ENCODE assay signal across 8 mouse cellular contexts in the genomic region with DNA sequence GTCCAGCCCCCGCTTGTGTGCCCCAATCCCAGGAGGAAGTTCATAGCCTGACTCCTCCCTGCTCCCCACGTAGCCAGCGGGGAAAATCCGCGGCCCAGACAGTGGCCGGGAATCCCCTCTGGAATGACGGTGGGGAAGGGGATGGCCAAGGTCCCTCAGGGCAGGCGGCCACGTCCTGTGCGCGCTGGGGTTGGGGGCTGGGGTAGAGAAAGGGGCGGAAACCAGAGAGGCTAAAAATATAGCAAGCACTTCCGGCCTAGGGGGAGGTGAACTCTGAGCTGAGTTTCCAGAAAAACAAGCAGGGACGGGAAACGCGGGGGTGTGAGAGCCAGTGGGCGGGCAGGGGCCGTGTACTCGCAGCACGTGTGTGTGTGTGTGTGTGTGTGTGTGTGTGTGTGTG. TPM values are rescaled to one million over a fixed set of nuclear protein-coding genes. Genes with fewer than 3 reads are reported as not detected.
DNase-seq lines count a peak whose midpoint lies in the region; ATAC-seq and TF ChIP-seq lines count a peak whose summit lies in the region.

No protein-coding gene starts in this region.

- peak; percentile 19 for ATAC-seq in activated CD4-positive, CD25-positive, alpha-beta regulatory T cell, adult 4 months
- no peak for ATAC-seq in megakaryocyte-erythroid progenitor cell, adult 5-6 weeks (replicated peaks; ENCODE audit: low FRiP score, low TSS enrichment, poor library complexity, severe bottlenecking)

- no peaks in the 10 kb centered on the region for H3K9me3 ChIP-seq in megakaryocyte, embryonic 14.5 days

- peak overlapping the region; percentile 62 for H3ac ChIP-seq in C2C12 (ENCODE audit: control insufficient read depth, insufficient read length, low read depth)

- peak; percentile 80 for DNase-seq in fibroblast of lung, adult 2 months (ENCODE audit: low read depth)
- peak; percentile 93 for DNase-seq in heart, postnatal 10 days
- DNase-seq in kidney, postnatal 36 days, result peak; percentile 91 to 95
- peak; percentile 21 for DNase-seq in right cerebral cortex, postnatal 25 days

- H3K4me1 ChIP-seq in megakaryocyte, embryonic 14.5 days, result peaks cover 84% of the 10 kb centered on the region

- H3K27me3 ChIP-seq in C2C12 (ENCODE audit: control insufficient read depth, insufficient read depth, insufficient read length), result no peaks in the 10 kb centered on the region
- no peaks in the 10 kb centered on the region for H3K27me3 ChIP-seq in megakaryocyte, embryonic 14.5 days (replicated peaks)

- peak overlapping the region; percentile 29 for H3K4me3 ChIP-seq in C2C12 (ENCODE audit: insufficient read depth, poor library complexity, severe bottlenecking)
- H3K4me3 ChIP-seq in megakaryocyte, embryonic 14.5 days (replicated peaks), result peak overlapping the region; percentile 93

- no peak for TF ChIP-seq CTCF in C2C12 (IDR thresholded peaks at IDR 0.05; ENCODE audit: control insufficient read depth, insufficient read depth, insufficient read length)

- intact Hi-C loops in heart, postnatal 10 days (cut with DNase I), result no loop called here

- peaks cover 7% of the 10 kb centered on the region for H3K36me3 ChIP-seq in C2C12 (ENCODE audit: control insufficient read depth, insufficient read depth)
- peaks cover 40% of the 10 kb centered on the region for H3K36me3 ChIP-seq in megakaryocyte, embryonic 14.5 days (replicated peaks; ENCODE audit: low read length)

- peaks cover 21% of the 10 kb centered on the region for H3K79me2 ChIP-seq in C2C12 (ENCODE audit: control insufficient read depth, insufficient read depth)

- peaks cover 19% of the 10 kb centered on the region for H3K79me3 ChIP-seq in C2C12 (ENCODE audit: low read depth)

TF ChIP-seq in C2C12, 6 proteins besides CTCF, POLR2A, EP300 and RAD21:
- TF ChIP-seq FOSL1 (IDR thresholded peaks at IDR 0.05; ENCODE audit: insufficient read depth, low read length, poor library complexity, severe bottlenecking), result no peak
TF ChIP-seq in C2C12: peak in this region for 0.

RNA-seq across cellular contexts. Expression of gene Zfp36, which starts 1.9 kb away (rescaled TPM):
- 11.2 TPM for polyA plus RNA-seq in C2C12 (2012; fragmentation: generic; extraction: Trizol)
- 100 to 1,000 TPM; 107 to 125 TPM for polyA plus RNA-seq in activated CD4-positive, CD25-positive, alpha-beta regulatory T cell, adult 4 months (2017; shearing (Covaris generic))
- total RNA-seq in heart, postnatal 10 days (2021), result 10 to 100 TPM; 12.7 to 15.8 TPM
- polyA plus RNA-seq in megakaryocyte, embryonic 14.5 days (2012; ENCODE audit: insufficient read depth, low replicate concordance), result 159 and 225 TPM in 2 replicates
- 13.4 and 15.3 TPM in 2 replicates for total RNA-seq in megakaryocyte-erythroid progenitor cell, adult 5-6 weeks (2014; fragmentation: Nextera tagmentation)
- total RNA-seq in megakaryocyte-erythroid progenitor cell, adult 5-6 weeks (2017), result 26.9 and 33.7 TPM in 2 replicates

RNA-seq across cellular contexts. Expression of gene Plekhg2, which starts 9.5 kb away (rescaled TPM):
- 29.0 TPM for polyA plus RNA-seq in C2C12 (2012; fragmentation: generic; extraction: Trizol)
- polyA plus RNA-seq in activated CD4-positive, CD25-positive, alpha-beta regulatory T cell, adult 4 months (2017; shearing (Covaris generic)), result 10 to 100 TPM; 61.5 to 70.3 TPM
- 10 to 100 TPM; 36.0 to 42.3 TPM for total RNA-seq in heart, postnatal 10 days (2021)
- polyA plus RNA-seq in megakaryocyte, embryonic 14.5 days (2012; ENCODE audit: insufficient read depth, low replicate concordance), result 13.5 and 26.9 TPM in 2 replicates
- 4.1 and 7.7 TPM in 2 replicates for total RNA-seq in megakaryocyte-erythroid progenitor cell, adult 5-6 weeks (2014; fragmentation: Nextera tagmentation)
- 0.19 and 2.3 TPM in 2 replicates for total RNA-seq in megakaryocyte-erythroid progenitor cell, adult 5-6 weeks (2017)

RNA-seq across cellular contexts. Expression of gene Med29, which starts 10.6 kb away (rescaled TPM):
- polyA plus RNA-seq in C2C12 (2012; fragmentation: generic; extraction: Trizol), result 55.6 TPM
- polyA plus RNA-seq in activated CD4-positive, CD25-positive, alpha-beta regulatory T cell, adult 4 months (2017; shearing (Covaris generic)), result 10 to 100 TPM; 29.7 to 30.6 TPM
- total RNA-seq in heart, postnatal 10 days (2021), result 10 to 100 TPM; 20.7 to 22.6 TPM
- 15.2 and 24.0 TPM in 2 replicates for polyA plus RNA-seq in megakaryocyte, embryonic 14.5 days (2012; ENCODE audit: insufficient read depth, low replicate concordance)
- total RNA-seq in megakaryocyte-erythroid progenitor cell, adult 5-6 weeks (2014; fragmentation: Nextera tagmentation), result 22.3 and 28.9 TPM in 2 replicates
- total RNA-seq in megakaryocyte-erythroid progenitor cell, adult 5-6 weeks (2017), result 9.9 and 16.0 TPM in 2 replicates

RNA-seq across cellular contexts. Expression of gene Paf1, which starts 10.8 kb away (rescaled TPM):
- polyA plus RNA-seq in C2C12 (2012; fragmentation: generic; extraction: Trizol), result 44.3 TPM
- polyA plus RNA-seq in activated CD4-positive, CD25-positive, alpha-beta regulatory T cell, adult 4 months (2017; shearing (Covaris generic)), result 10 to 100 TPM; 49.2 to 65.4 TPM
- total RNA-seq in heart, postnatal 10 days (2021), result 10 to 100 TPM; 41.7 to 51.2 TPM
- polyA plus RNA-seq in megakaryocyte, embryonic 14.5 days (2012; ENCODE audit: insufficient read depth, low replicate concordance), result 38.6 and 78.0 TPM in 2 replicates
- total RNA-seq in megakaryocyte-erythroid progenitor cell, adult 5-6 weeks (2014; fragmentation: Nextera tagmentation), result 65.0 and 84.6 TPM in 2 replicates
- 129 and 149 TPM in 2 replicates for total RNA-seq in megakaryocyte-erythroid progenitor cell, adult 5-6 weeks (2017)

RNA-seq across cellular contexts. Expression of gene Rps16, which starts 31.5 kb away (rescaled TPM):
- polyA plus RNA-seq in C2C12 (2012; fragmentation: generic; extraction: Trizol), result 6,019 TPM
- polyA plus RNA-seq in activated CD4-positive, CD25-positive, alpha-beta regulatory T cell, adult 4 months (2017; shearing (Covaris generic)), result 1,000 to 10,000 TPM; 1,380 to 1,513 TPM
- 100 to 1,000 TPM; 768 to 852 TPM for total RNA-seq in heart, postnatal 10 days (2021)
- 495 and 2,789 TPM in 2 replicates for polyA plus RNA-seq in megakaryocyte, embryonic 14.5 days (2012; ENCODE audit: insufficient read depth, low replicate concordance)
- 3,991 and 4,625 TPM in 2 replicates for total RNA-seq in megakaryocyte-erythroid progenitor cell, adult 5-6 weeks (2014; fragmentation: Nextera tagmentation)
- 881 and 1,091 TPM in 2 replicates for total RNA-seq in megakaryocyte-erythroid progenitor cell, adult 5-6 weeks (2017)

Comparison
In these comparisons a context has a peak if more than half of its experiments do, and no peak if none do; other contexts are left out.
1. DNase-seq: peak in every context shown above with its lines; median percentile 93 in heart, postnatal 10 days; 93 in kidney, postnatal 36 days; 80 in fibroblast of lung, adult 2 months; 21 in right cerebral cortex, postnatal 25 days.